Mouse (Mus musculus): ENCODE measurements around the gene Mgat4e. TPM values are rescaled to one million over a fixed set of nuclear protein-coding genes. Genes with fewer than 3 reads are reported as not detected.

The Mgat4e gene
- polyA plus RNA-seq, 1 experiment from 2014 or later: not detected

DNA sequence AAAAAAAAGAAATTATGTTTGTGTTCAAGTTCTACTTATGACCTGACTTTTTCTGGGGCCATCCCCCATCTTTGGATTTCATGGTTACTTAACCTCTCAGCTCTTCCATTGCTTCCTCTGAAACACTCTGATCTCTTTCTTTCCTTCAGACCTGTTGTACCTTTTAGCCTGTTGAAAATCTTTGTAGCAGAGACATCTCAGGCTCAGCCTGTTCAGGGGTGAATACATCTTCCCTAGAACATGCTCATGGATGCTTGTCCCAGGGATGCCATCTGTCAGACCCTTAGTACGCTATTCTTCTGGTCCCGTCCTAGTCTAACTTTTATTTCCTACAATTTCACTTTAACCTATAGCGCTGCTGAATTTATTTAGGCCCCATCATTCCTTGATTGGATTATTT is 9.7 kb upstream of the Mgat4e start:
- Histone ChIP-seq H3K27ac (ENCODE audit: low read length) (peak overlapping the region; percentile 95), H3K9me3 (ENCODE audit: control insufficient read depth, low read length) (no peaks in the 10 kb centered on the region), H3K4me2 (ENCODE audit: low read depth, low read length) (no peak overlapping the region), H3K9ac (ENCODE audit: low read length) (no peak overlapping the region), H3K27me3 (ENCODE audit: control insufficient read depth, insufficient read depth, low read depth, low read length) (no peaks in the 10 kb centered on the region), H3K4me3 (ENCODE audit: low read length) (no peak overlapping the region), H3K36me3 (ENCODE audit: control insufficient read depth, insufficient read depth, low read length) (no peaks in the 10 kb centered on the region), H3K4me1 (replicated peaks; ENCODE audit: control insufficient read depth, insufficient read depth, low read length) (peaks cover 28% of the 10 kb centered on the region)
- no peak for ATAC-seq (ENCODE audit: low read depth)
- WGBS: 74% methylated on average over 3 of the region's 3 CpGs

DNA sequence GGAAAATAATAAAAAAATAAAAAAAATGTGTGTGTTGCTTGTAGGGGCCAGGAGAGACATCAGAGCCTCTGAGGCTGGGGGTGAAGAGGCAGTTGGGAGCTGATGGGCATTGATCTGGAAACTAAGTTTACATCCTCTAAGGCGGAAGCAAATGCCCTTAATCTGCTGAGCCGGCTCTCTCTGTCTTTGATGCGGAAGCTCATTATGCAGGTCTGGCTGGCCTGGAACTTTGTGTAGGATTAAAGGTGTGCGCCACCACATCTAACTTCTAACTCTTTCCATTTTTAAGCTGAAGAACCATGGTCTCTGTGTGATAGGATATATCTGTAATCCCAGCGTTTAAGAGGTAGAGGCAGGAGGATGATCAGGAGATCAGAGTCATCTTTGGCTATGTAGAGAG is 9.0 kb upstream of the Mgat4e start:
- Histone ChIP-seq H3K36me3 (ENCODE audit: control insufficient read depth, insufficient read depth, low read length) (no peaks in the 10 kb centered on the region), H3K27me3 (ENCODE audit: control insufficient read depth, insufficient read depth, low read depth, low read length) (no peaks in the 10 kb centered on the region), H3K27ac (ENCODE audit: low read length) (no peak overlapping the region), H3K4me3 (ENCODE audit: low read length) (no peak overlapping the region), H3K9me3 (ENCODE audit: control insufficient read depth, low read length) (no peaks in the 10 kb centered on the region), H3K9ac (ENCODE audit: low read length) (no peak overlapping the region), H3K4me1 (replicated peaks; ENCODE audit: control insufficient read depth, insufficient read depth, low read length) (peaks cover 28% of the 10 kb centered on the region), H3K4me2 (ENCODE audit: low read depth, low read length) (no peak overlapping the region)
- WGBS: 65% methylated on average over 5 of the region's 5 CpGs
- ATAC-seq (ENCODE audit: low read depth): no peak

DNA sequence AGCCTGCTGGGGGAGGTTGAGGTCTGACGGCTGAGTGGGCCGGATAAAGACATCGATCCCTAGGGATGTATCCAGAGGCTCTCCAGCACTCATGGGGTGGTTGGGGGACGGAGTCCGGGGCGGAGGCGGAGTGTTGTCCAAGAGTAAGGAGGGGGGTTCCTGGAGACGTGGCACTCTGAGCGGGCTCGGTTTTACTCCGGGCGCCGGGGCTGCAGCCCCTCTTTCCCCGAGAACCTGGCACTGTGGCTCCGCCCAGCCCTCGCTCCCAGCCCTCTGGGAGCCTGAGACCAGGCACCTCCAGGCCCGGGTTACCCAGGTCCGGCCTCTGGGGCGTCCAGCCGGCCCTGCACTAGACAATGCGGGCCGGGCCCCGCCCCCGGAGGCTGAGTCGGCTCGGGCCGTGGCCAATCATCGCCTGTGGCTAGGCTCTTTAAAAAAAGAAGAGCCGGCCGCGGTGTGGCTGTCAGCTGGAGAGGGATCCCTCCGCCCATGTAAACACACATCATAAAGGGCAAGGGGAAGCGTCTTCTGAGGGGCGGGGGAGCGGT is 7.3 kb upstream of the Mgat4e start:
- Histone ChIP-seq H3K36me3 (ENCODE audit: control insufficient read depth, insufficient read depth, low read length) (no peaks in the 10 kb centered on the region), H3K27me3 (ENCODE audit: control insufficient read depth, insufficient read depth, low read depth, low read length) (no peaks in the 10 kb centered on the region), H3K4me1 (replicated peaks; ENCODE audit: control insufficient read depth, insufficient read depth, low read length) (peaks cover 22% of the 10 kb centered on the region), H3K4me3 (ENCODE audit: low read length) (peak overlapping the region; percentile 77), H3K9ac (ENCODE audit: low read length) (peak overlapping the region; percentile 85), H3K27ac (ENCODE audit: low read length) (peak overlapping the region; percentile 95), H3K4me2 (ENCODE audit: low read depth, low read length) (peak overlapping the region; percentile 97), H3K9me3 (ENCODE audit: control insufficient read depth, low read length) (no peaks in the 10 kb centered on the region)
- peak; percentile 94 for ATAC-seq (ENCODE audit: low read depth)
- under 1% methylated on average over 31 of the region's 35 CpGs for WGBS

DNA sequence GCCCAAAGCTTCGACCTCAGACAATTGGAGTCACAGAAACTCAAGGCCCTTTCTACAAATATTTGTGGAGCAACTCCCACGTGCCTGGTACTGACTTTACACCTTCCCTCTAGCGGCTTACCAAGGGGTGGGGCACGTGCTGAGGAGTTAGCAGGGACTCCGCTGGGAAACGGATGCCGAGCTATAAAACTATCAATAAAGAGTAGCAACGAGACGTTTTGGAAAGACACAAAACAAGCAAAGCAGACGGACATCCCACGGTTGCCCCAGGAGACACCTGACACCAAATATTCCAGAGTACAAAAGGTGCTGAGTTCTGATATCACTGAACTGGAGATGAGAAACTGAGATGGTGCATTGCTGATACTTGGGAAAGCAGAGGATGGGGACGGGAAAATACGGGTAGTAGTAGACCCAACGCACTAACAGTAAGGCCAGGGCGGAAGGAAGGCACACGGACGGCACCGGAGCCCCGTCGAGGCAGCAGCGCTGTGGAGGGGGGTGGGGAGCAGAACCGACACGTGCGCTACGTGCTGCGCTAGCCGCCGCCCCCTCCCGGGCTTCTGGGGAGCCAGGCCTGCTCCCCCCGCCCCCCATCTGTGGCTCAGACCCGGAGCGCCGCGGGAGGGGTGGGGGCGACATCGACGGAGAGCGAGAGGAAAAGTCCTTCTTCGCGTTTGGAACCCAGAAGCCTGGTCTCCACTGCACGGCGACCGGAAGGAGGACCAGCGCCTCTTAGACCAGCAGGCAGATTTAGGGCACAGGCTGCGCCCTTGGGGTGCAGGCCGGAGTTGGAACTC is 6.6 kb upstream of the Mgat4e start:
- no peaks in the 10 kb centered on the region for H3K27me3 ChIP-seq (ENCODE audit: control insufficient read depth, insufficient read depth, low read depth, low read length)
- H3K4me3 ChIP-seq (ENCODE audit: low read length): peak overlapping the region; percentile 77
- peaks cover 21% of the 10 kb centered on the region for H3K4me1 ChIP-seq (replicated peaks; ENCODE audit: control insufficient read depth, insufficient read depth, low read length)
- H3K27ac ChIP-seq (ENCODE audit: low read length): peak overlapping the region; percentile 95
- peak overlapping the region; percentile 85 for H3K9ac ChIP-seq (ENCODE audit: low read length)
- peak overlapping the region; percentile 97 for H3K4me2 ChIP-seq (ENCODE audit: low read depth, low read length)
- ATAC-seq (ENCODE audit: low read depth): peak; percentile 37
- H3K36me3 ChIP-seq (ENCODE audit: control insufficient read depth, insufficient read depth, low read length): no peaks in the 10 kb centered on the region
- WGBS: 1% methylated on average over 46 of the region's 46 CpGs
- no peaks in the 10 kb centered on the region for H3K9me3 ChIP-seq (ENCODE audit: control insufficient read depth, low read length)

DNA sequence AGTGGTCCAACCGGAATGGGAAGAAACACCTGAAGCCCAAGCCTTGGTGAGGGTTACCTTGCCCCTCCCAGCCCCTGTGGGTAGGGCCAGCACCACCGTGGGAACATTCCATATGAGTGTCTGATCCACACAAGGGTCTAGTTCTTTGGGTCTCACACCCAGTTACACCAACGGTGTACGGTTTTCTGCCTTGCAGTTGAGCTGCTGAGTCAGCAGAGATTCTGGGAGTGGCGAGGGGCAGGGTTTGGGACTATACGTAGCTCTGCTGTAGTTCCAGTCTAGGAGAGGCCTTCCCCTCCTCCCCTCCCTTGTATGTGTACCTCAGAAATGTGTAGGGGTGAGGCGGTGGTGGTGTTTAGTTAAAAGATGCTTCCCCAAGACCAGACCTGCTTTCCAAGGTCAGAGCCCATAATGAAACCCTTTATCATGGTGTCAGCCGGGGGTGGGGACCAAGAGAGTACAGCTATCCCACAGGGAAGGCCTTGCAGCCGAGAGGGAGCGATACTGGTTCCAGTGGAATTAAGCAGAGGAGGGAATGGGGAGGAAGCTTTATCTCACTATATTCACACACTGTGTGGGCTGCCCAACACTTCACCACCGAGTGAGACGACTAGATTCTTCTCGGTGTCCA is 5.9 kb upstream of the Mgat4e start:
- H3K4me1 ChIP-seq (replicated peaks; ENCODE audit: control insufficient read depth, insufficient read depth, low read length): peaks cover 21% of the 10 kb centered on the region
- H3K27me3 ChIP-seq (ENCODE audit: control insufficient read depth, insufficient read depth, low read depth, low read length): no peaks in the 10 kb centered on the region
- no peaks in the 10 kb centered on the region for H3K36me3 ChIP-seq (ENCODE audit: control insufficient read depth, insufficient read depth, low read length)
- peak overlapping the region; percentile 97 for H3K4me2 ChIP-seq (ENCODE audit: low read depth, low read length)
- 0 out of 2 replicates have a peak overlapping the region, but pooled peaks have one; percentile 9 for H3K9ac ChIP-seq (ENCODE audit: low read length)
- peak overlapping the region; percentile 95 for H3K27ac ChIP-seq (ENCODE audit: low read length)
- WGBS: 19% methylated on average over 13 of the region's 13 CpGs
- H3K4me3 ChIP-seq (ENCODE audit: low read length): peak overlapping the region; percentile 77
- no peaks in the 10 kb centered on the region for H3K9me3 ChIP-seq (ENCODE audit: control insufficient read depth, low read length)
- peak; percentile 53 for ATAC-seq (ENCODE audit: low read depth)

DNA sequence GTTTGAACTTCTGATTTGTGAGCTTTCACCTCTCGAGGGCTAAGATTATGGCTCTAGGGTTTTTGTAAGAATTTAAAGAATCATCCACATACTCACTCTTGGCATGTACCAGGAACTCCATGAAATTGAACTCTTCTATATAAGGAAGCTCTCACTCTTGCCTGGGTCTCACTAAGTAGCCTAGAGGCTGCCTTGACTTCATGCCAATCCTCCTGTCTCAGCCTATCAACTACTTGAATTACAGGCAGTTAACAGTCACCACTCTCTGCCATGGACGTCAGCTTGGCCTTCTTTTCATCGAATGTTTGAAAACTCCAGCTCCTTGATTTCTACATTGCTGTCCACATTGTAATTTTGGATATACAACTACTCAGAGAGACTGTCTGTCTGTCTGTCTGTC is 2.9 kb upstream of the Mgat4e start:
- H3K4me1 ChIP-seq (replicated peaks; ENCODE audit: control insufficient read depth, insufficient read depth, low read length): peaks cover 16% of the 10 kb centered on the region
- WGBS: 50% methylated on average over 3 of the region's 3 CpGs

DNA sequence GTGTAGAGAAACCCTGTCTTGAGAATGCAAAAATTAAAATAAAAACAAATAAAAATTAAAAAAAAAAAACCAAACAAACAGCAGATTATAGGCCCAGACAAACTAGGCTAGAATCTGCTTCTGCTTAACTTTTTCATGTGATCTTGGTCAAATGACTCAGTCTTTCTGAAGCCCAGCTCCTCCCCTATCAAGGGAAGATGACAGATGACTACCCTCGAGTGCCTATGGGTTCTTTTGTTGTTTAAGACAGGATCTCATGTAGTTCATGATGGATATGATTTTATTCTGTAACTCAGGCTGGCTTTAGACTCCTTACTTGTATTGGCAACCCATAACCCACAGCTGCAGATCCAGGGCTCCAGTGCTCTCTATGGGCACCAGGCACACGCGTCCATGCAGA is 2.4 kb upstream of the Mgat4e start:
- Histone ChIP-seq H3K27me3 (ENCODE audit: control insufficient read depth, insufficient read depth, low read depth, low read length) (no peaks in the 10 kb centered on the region), H3K4me3 (ENCODE audit: low read length) (no peak overlapping the region), H3K27ac (ENCODE audit: low read length) (no peak overlapping the region), H3K36me3 (ENCODE audit: control insufficient read depth, insufficient read depth, low read length) (no peaks in the 10 kb centered on the region), H3K9ac (ENCODE audit: low read length) (no peak overlapping the region), H3K9me3 (ENCODE audit: control insufficient read depth, low read length) (no peaks in the 10 kb centered on the region), H3K4me1 (replicated peaks; ENCODE audit: control insufficient read depth, insufficient read depth, low read length) (peaks cover 12% of the 10 kb centered on the region), H3K4me2 (ENCODE audit: low read depth, low read length) (no peak overlapping the region)
- WGBS: 74% methylated on average over 3 of the region's 3 CpGs
- ATAC-seq (ENCODE audit: low read depth): no peak

More for the DNA sequence above, 2.9 kb upstream of the Mgat4e start:
- H3K36me3 ChIP-seq (ENCODE audit: control insufficient read depth, insufficient read depth, low read length): no peaks in the 10 kb centered on the region
- H3K4me2 ChIP-seq (ENCODE audit: low read depth, low read length): no peak overlapping the region
- no peak overlapping the region for H3K9ac ChIP-seq (ENCODE audit: low read length)
- ATAC-seq (ENCODE audit: low read depth): no peak
- H3K27ac ChIP-seq (ENCODE audit: low read length): no peak overlapping the region
- H3K27me3 ChIP-seq (ENCODE audit: control insufficient read depth, insufficient read depth, low read depth, low read length): no peaks in the 10 kb centered on the region
- no peaks in the 10 kb centered on the region for H3K9me3 ChIP-seq (ENCODE audit: control insufficient read depth, low read length)
- no peak overlapping the region for H3K4me3 ChIP-seq (ENCODE audit: low read length)

DNA sequence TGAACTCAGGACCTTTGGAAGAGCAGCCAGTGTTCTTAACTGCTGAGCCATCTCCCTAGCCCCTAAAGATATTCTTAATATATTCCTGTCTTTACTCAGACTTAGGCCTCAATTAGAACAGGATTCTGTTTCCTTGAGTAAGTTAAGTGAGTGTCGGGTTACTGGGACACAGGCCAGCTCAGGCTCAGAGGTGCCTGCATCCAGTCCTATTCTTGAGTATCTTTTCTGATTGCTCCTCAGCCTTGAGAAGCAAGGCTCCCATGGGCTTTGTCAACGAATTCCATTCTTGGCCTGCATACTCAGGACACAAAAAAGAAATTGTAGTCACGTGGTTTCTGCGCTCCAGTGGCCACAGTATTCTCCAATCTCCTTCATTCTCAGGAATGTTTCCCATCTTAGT is 1.3 kb downstream of the Mgat4e start:
- Histone ChIP-seq H3K4me2 (ENCODE audit: low read depth, low read length) (no peak overlapping the region), H3K27ac (ENCODE audit: low read length) (no peak overlapping the region), H3K27me3 (ENCODE audit: control insufficient read depth, insufficient read depth, low read depth, low read length) (no peaks in the 10 kb centered on the region), H3K4me1 (replicated peaks; ENCODE audit: control insufficient read depth, insufficient read depth, low read length) (no peaks in the 10 kb centered on the region), H3K4me3 (ENCODE audit: low read length) (no peak overlapping the region), H3K9me3 (ENCODE audit: control insufficient read depth, low read length) (no peaks in the 10 kb centered on the region), H3K36me3 (ENCODE audit: control insufficient read depth, insufficient read depth, low read length) (no peaks in the 10 kb centered on the region), H3K9ac (ENCODE audit: low read length) (no peak overlapping the region)
- 63% methylated on average over 4 of the region's 4 CpGs for WGBS
- ATAC-seq (ENCODE audit: low read depth): no peak

DNA sequence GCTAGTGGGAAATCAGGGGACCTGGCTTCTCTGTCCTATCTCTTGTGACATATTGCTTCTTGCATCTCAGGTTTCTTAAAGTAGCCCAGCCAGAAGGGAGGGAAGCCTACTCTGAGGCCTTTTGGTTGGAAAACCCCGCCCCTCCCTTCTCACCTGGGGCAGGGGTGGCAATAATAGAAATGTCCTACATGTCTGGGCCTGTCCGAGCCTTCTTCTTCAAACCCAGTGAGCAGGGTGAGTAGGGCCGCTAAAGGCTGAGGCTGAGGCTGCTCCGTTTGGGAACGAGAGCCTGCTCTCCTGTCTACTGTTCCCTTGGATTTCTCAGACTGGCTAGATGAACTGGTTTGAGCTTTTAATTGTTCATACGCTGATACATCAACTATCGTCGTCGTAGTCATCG is 8.9 kb downstream of the Mgat4e start:
- Histone ChIP-seq H3K9ac (ENCODE audit: low read length) (no peak overlapping the region), H3K27me3 (ENCODE audit: control insufficient read depth, insufficient read depth, low read depth, low read length) (no peaks in the 10 kb centered on the region), H3K9me3 (ENCODE audit: control insufficient read depth, low read length) (no peaks in the 10 kb centered on the region), H3K4me1 (replicated peaks; ENCODE audit: control insufficient read depth, insufficient read depth, low read length) (no peaks in the 10 kb centered on the region), H3K4me2 (ENCODE audit: low read depth, low read length) (no peak overlapping the region), H3K36me3 (ENCODE audit: control insufficient read depth, insufficient read depth, low read length) (no peaks in the 10 kb centered on the region), H3K27ac (ENCODE audit: low read length) (no peak overlapping the region), H3K4me3 (ENCODE audit: low read length) (no peak overlapping the region)
- ATAC-seq (ENCODE audit: low read depth): no peak
- 86% methylated on average over 10 of the region's 10 CpGs for WGBS

Data from lung, embryonic 16.5 days (tissue).